In genomic region chr4:66816364-66817026, GRCm38 (mm10) we compare ENCODE assay signal across 22 mouse cellular contexts. TPM values are rescaled to one million over a fixed set of nuclear protein-coding genes. Genes with fewer than 3 reads are reported as not detected.
DNase-seq lines count a peak whose midpoint lies in the region; ATAC-seq and TF ChIP-seq lines count a peak whose summit lies in the region.
"Had no signal": no experiment of that assay in that cellular context is flagged by ENCODE, and none has a peak within 500 bp of the region (broad histone marks: within the 10 kb centered on the region; RNA-seq: fewer than 3 reads in every experiment).

No protein-coding gene starts in this region.

- H3K4me3 ChIP-seq in ES-E14 (ENCODE audit: insufficient read depth in 1 of 2, low read depth in 1 of 2, low read length in 2 of 2, poor library complexity in 1 of 2, severe bottlenecking in 1 of 2) = no peak overlapping the region
- H3K4me3 ChIP-seq: embryonic facial prominence, embryonic 15.5 days; erythroblast, embryonic 14.5 days; forebrain, embryonic 10.5 days; heart, embryonic 13.5 days; hindbrain, embryonic 12.5 days had no signal

- in situ Hi-C loops in ES-E14 (cut with MboI; ENCODE audit: low sequenced_read_pairs in 2 of 2, unreplicated experiment in 2 of 2) = no loop called here

- H3K36me3 ChIP-seq in ES-E14 (ENCODE audit: control insufficient read depth, insufficient read depth, low read length, poor library complexity, severe bottlenecking) = no peaks in the 10 kb centered on the region
- H3K36me3 ChIP-seq: embryonic facial prominence, embryonic 15.5 days; forebrain, embryonic 10.5 days; heart, embryonic 13.5 days; hindbrain, embryonic 12.5 days had no signal

- DNase-seq in 416B (ENCODE audit: low read depth) (peak; percentile 10), ES-E14 (ENCODE audit: low read depth, low spot score) (no peak)
- DNase-seq in layer of hippocampus, adult 11-12 months (ENCODE audit: low spot score) = no peak
- no peak for DNase-seq in thymus, postnatal 25 days
- no peak for DNase-seq in heart, adult 9 months (ENCODE audit: low spot score in 2 of 2)
- DNase-seq: adrenal gland, postnatal 14 days; cerebellum, adult 18-20 months; cerebellum, adult 9-11 months; embryo, embryonic 11 days; gastrocnemius, postnatal 10 days; heart, postnatal 36 days had no signal

- no peaks in the 10 kb centered on the region for H3K9me3 ChIP-seq in ES-E14 (ENCODE audit: control insufficient read depth, insufficient read depth, low read depth, low read length)
- H3K9me3 ChIP-seq: embryonic facial prominence, embryonic 15.5 days; forebrain, embryonic 10.5 days; heart, embryonic 13.5 days; hindbrain, embryonic 12.5 days had no signal

- peak; percentile 66 for ATAC-seq in granulocyte monocyte progenitor cell, adult 5-6 weeks (replicated peaks; ENCODE audit: poor library complexity, severe bottlenecking)
- peak; percentile 48; the same call in 1 of the 2 replicates for ATAC-seq in neutrophil, adult 5-6 weeks (ENCODE audit: extremely low read depth, insufficient number of reproducible peaks, low FRiP score, poor library complexity, severe bottlenecking)
- ATAC-seq: forebrain, embryonic 16.5 days; hindbrain, embryonic 16.5 days; inflammation-experienced regulatory T-cells, adult 6 months; intestine, postnatal 0 days had no signal

- no peaks in the 10 kb centered on the region for H3K4me1 ChIP-seq in ES-E14 (ENCODE audit: control insufficient read depth in 2 of 2, insufficient read depth in 2 of 2, low read length in 2 of 2, poor library complexity in 1 of 2)
- H3K4me1 ChIP-seq: embryonic facial prominence, embryonic 15.5 days; forebrain, embryonic 10.5 days; heart, embryonic 13.5 days; hindbrain, embryonic 12.5 days had no signal

- H3K9ac ChIP-seq in ES-E14 (ENCODE audit: insufficient read depth, low read depth, low read length, poor library complexity, severe bottlenecking) = no peak overlapping the region
- H3K9ac ChIP-seq: embryonic facial prominence, embryonic 15.5 days; heart, embryonic 13.5 days; hindbrain, embryonic 12.5 days had no signal

- H3K27ac ChIP-seq in ES-E14 (ENCODE audit: insufficient read depth, low read depth, low read length, poor library complexity, severe bottlenecking) = no peak overlapping the region
- H3K27ac ChIP-seq: embryonic facial prominence, embryonic 15.5 days; forebrain, embryonic 10.5 days; heart, embryonic 13.5 days; hindbrain, embryonic 12.5 days had no signal

TF ChIP-seq in ES-E14, 5 proteins besides CTCF, POLR2A, EP300 and RAD21:
- peak; percentile 51; the same call in 1 of the 2 replicates for TF ChIP-seq MAFK (IDR thresholded peaks at IDR 0.05; ENCODE audit: insufficient read depth, low read depth, low read length)
- no peak for TF ChIP-seq ZC3H11A (IDR thresholded peaks at IDR 0.05; ENCODE audit: borderline replicate concordance, low read depth, low read length)

RNA-seq across cellular contexts. Expression of gene Tlr4, which starts 10.9 kb away (rescaled TPM):
- 0.05 and 0.36 TPM in 2 replicates for total RNA-seq in ES-E14 (2012; rRNA removed)
- total RNA-seq in granulocyte monocyte progenitor cell, adult 5-6 weeks (2014; fragmentation: Nextera tagmentation) = 8.7 and 11.0 TPM in 2 replicates
- total RNA-seq in granulocyte monocyte progenitor cell, adult 5-6 weeks (2017) = 12.7 and 19.8 TPM in 2 replicates
- total RNA-seq in neutrophil, adult 5-6 weeks (2017) = 58.1 and 60.4 TPM in 2 replicates
